Mouse (Mus musculus) brain, embryonic 14.5 days (tissue): Measurements from ENCODE around the gene Hsd11b2.

Source experiments
- CTCF ChIP-seq: fragments of 200-500 bp; IDR thresholded peaks from 2 replicates; pipeline ENCODE4 v1.5.1; 2012; ENCODE audit warnings: inconsistent platforms, mild to moderate bottlenecking, moderate library complexity, borderline replicate concordance; ENCODE audit not compliant: insufficient read depth, insufficient read length; ENCODE audit errors: extremely low read depth
- POLR2A ChIP-seq: fragments of 200-500 bp; IDR thresholded peaks from 2 replicates; pipeline ENCODE4 v1.6.1; 2012; ENCODE audit warnings: mild to moderate bottlenecking, inconsistent platforms, borderline replicate concordance; ENCODE audit not compliant: poor library complexity, insufficient read depth, insufficient read length, severe bottlenecking; ENCODE audit errors: extremely low read depth

DNA sequence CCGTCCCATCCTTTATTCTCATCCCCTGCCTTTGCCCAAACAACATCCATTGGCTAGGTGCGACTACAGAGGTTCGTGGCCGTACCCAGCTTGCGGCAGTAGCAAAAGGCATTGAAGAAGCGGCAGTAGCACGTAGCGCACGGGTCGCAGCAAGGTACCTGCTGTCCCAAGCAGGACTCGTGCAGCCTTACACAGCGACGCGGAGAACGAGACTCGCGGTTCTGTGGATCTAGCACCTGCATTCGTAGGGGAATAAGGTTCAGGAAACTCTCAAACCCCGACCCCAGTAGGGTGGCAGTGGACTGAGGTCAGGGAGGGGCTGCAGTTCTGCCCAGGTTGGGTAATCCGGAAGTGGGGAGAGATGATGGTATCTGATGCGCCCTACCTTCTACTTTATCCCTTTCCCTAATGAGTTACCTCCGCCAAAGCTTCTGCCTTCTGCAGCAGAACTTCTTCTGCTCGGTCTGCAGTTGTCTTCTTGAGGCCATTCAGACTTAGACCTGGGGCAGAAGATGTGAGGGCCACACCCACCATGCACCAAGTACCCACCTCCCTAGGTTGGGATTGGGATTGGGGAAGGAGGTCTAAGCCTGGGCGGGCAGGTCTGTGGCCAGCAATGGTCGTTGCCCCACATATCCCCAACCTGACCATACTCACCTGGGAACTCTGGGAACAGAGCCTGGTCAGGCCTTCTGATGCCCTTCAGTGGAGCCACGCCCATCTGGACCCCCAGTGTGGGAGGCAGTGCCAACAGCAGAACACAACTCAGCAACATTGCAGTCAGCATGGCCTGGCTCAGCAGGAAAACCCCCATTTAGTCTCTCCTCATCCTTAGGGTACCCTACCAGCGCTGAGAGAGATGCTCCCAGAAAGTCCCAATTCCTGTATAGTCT is 48.4 kb downstream of the Hsd11b2 start:
- TF ChIP-seq CTCF (no peak), POLR2A (no peak)
